Mouse (Mus musculus) liver, embryonic 11.5 days (tissue): ENCODE measurements around the gene Adamtsl4. TPM values are rescaled to one million over a fixed set of nuclear protein-coding genes. Genes with fewer than 3 reads are reported as not detected.
A peak's percentile ranks its signal among the peaks of the same experiment; 100 is the strongest.
"Not testable (repeated sequence)": the region's sequence is repeated elsewhere in the genome, so short reads cannot be mapped to it uniquely, and the experiment has no call there.

Experiments used
- ATAC-seq: fragments of 200-750 bp; cut with Nextera tagmentation; replicated peaks from 2 replicates; pipeline ENCODE4 v1.8.0; 2017; ENCODE audit warnings: moderate number of reproducible peaks, mild to moderate bottlenecking, moderate TSS enrichment, moderate library complexity; ENCODE audit not compliant: low FRiP score
- DNase-seq: peaks from one replicate; pipeline ENCODE4 v3.0.0-alpha.2; 2017; ENCODE audit warnings: low spot score
- H3K27ac ChIP-seq: fragments of 300-500 bp; sonication (generic); 2 replicates; pipeline ENCODE4 v1.5.1; 2014; ENCODE audit warnings: mild to moderate bottlenecking, low read depth, low read length, control low read depth
- H3K27me3 ChIP-seq: fragments of 300-500 bp; sonication (generic); replicated peaks from 2 replicates; pipeline ENCODE4 v1.6.1; 2014; ENCODE audit warnings: low read length, mixed read lengths; ENCODE audit not compliant: control insufficient read depth, insufficient read depth
- H3K36me3 ChIP-seq: fragments of 300-500 bp; sonication (generic); 2 replicates; pipeline ENCODE4 v1.6.1; 2014; ENCODE audit warnings: mild to moderate bottlenecking, low read length, moderate library complexity, mixed read lengths; ENCODE audit not compliant: control insufficient read depth, insufficient read depth
- H3K4me1 ChIP-seq: fragments of 300-500 bp; sonication (generic); replicated peaks from 2 replicates; pipeline ENCODE4 v1.6.1; 2014; ENCODE audit warnings: low read length, mixed read lengths; ENCODE audit not compliant: control insufficient read depth, insufficient read depth
- H3K4me2 ChIP-seq: fragments of 300-500 bp; sonication (generic); 2 replicates; pipeline ENCODE4 v1.6.1; 2014; ENCODE audit warnings: mild to moderate bottlenecking, control low read depth, moderate library complexity
- H3K4me3 ChIP-seq: fragments of 300-500 bp; sonication (generic); 2 replicates; pipeline ENCODE4 v1.5.1; 2014; ENCODE audit warnings: low read depth, low read length, control low read depth
- H3K9ac ChIP-seq: fragments of 300-500 bp; sonication (generic); 2 replicates; pipeline ENCODE4 v1.6.1; 2014; ENCODE audit warnings: low read depth, low read length, control low read depth
- H3K9me3 ChIP-seq: fragments of 300-500 bp; sonication (generic); 2 replicates; pipeline ENCODE4 v1.6.1; 2016; ENCODE audit warnings: low read length, inconsistent platforms, mixed read lengths; ENCODE audit not compliant: control insufficient read depth
- WGBS: fragments of 180-500 bp; shearing (Covaris S2); extraction: QIAGEN DNeasy Blood & Tissue Kit; methylation state at CpG from one replicate; pipeline ENCODE4 v1.1.7; 2014; 5-methylcytosine and 5-hydroxymethylcytosine counted together
- polyA plus RNA-seq: library from polyadenylated mRNA; unstranded; fragments of >200 nt; fragmentation: Nextera tagmentation; extraction: Ambion mirVana; gene quantifications from 2 replicates; pipeline ENCODE4 v1.2.1, GENCODE M21; 2014

The Adamtsl4 gene
- polyA plus RNA-seq, 1 experiment from 2014 or later: 1.2 TPM

GRCm38 (mm10) chr3:95657108-95657507 lies 30.6 kb downstream of the Adamtsl4 start:
- Histone ChIP-seq H3K27me3 (no peaks in the 10 kb centered on the region), H3K9ac (peak overlapping the region; percentile 14; the same call in 1 of the 2 replicates), H3K9me3 (no peaks in the 10 kb centered on the region), H3K27ac (no peak overlapping the region), H3K4me1 (peaks cover 35% of the 10 kb centered on the region), H3K4me3 (no peak overlapping the region), H3K4me2 (no peak overlapping the region), H3K36me3 (peaks cover 9% of the 10 kb centered on the region; the same call in 1 of the 2 replicates)
- ATAC-seq: no peak
- DNase-seq: no peak
- WGBS: 80% methylated on average over 3 of the region's 3 CpGs

- H3K4me1 ChIP-seq: peaks cover 20% of the 10 kb centered on the region
- H3K27me3 ChIP-seq: no peaks in the 10 kb centered on the region
- ATAC-seq (no peak), DNase-seq (no peak)
- no peak overlapping the region for H3K4me3 ChIP-seq
- no peak overlapping the region for H3K9ac ChIP-seq
- 86% methylated on average over 5 of the region's 5 CpGs for WGBS
- no peaks in the 10 kb centered on the region for H3K9me3 ChIP-seq
- no peak overlapping the region for H3K4me2 ChIP-seq
- 0 out of 2 replicates have a peak, but pooled peaks cover 4% of the 10 kb centered on the region for H3K36me3 ChIP-seq
- no peak overlapping the region; the same call in 1 of the 2 replicates for H3K27ac ChIP-seq
Observed at GRCm38 (mm10) chr3:95655437-95655836, 32.3 kb downstream of the Adamtsl4 start.

- peaks cover 18% of the 10 kb centered on the region for H3K4me1 ChIP-seq
- H3K36me3 ChIP-seq, DNase-seq, H3K4me2 ChIP-seq, H3K4me3 ChIP-seq, H3K27ac ChIP-seq, H3K27me3 ChIP-seq, H3K9me3 ChIP-seq, ATAC-seq, H3K9ac ChIP-seq: not testable (repeated sequence)
- 76% methylated on average over 3 of the region's 3 CpGs for WGBS
Observed at GRCm38 (mm10) chr3:95654371-95654770, 33.3 kb downstream of the Adamtsl4 start.

- no peaks in the 10 kb centered on the region for H3K27me3 ChIP-seq
- 40% methylated on average over 11 of the region's 11 CpGs for WGBS
- no peak for ATAC-seq
- H3K4me2 ChIP-seq: no peak overlapping the region
- no peak overlapping the region for H3K4me3 ChIP-seq
- no peak for DNase-seq
- peak overlapping the region; percentile 16 for H3K27ac ChIP-seq
- H3K36me3 ChIP-seq: no peaks in the 10 kb centered on the region
- H3K9ac ChIP-seq: peak overlapping the region; percentile 34; the same call in 1 of the 2 replicates
- H3K9me3 ChIP-seq: no peaks in the 10 kb centered on the region
- peaks cover 18% of the 10 kb centered on the region for H3K4me1 ChIP-seq
Observed at GRCm38 (mm10) chr3:95653473-95654034, 34.2 kb downstream of the Adamtsl4 start.

- DNase-seq (no peak), ATAC-seq (no peak)
- peaks cover 18% of the 10 kb centered on the region for H3K4me1 ChIP-seq
- 47% methylated on average over 6 of the region's 6 CpGs for WGBS
- H3K9me3 ChIP-seq: no peaks in the 10 kb centered on the region
- no peaks in the 10 kb centered on the region for H3K36me3 ChIP-seq
- H3K27ac ChIP-seq: no peak overlapping the region
- H3K27me3 ChIP-seq: no peaks in the 10 kb centered on the region
- no peak overlapping the region for H3K4me3 ChIP-seq
- no peak overlapping the region for H3K9ac ChIP-seq
- no peak overlapping the region for H3K4me2 ChIP-seq
Observed at GRCm38 (mm10) chr3:95652871-95653270, 34.8 kb downstream of the Adamtsl4 start.

GRCm38 (mm10) chr3:95652204-95652811 lies 35.4 kb downstream of the Adamtsl4 start:
- Histone ChIP-seq H3K9ac (no peak overlapping the region), H3K4me2 (no peak overlapping the region), H3K4me1 (peaks cover 14% of the 10 kb centered on the region; the same call in 1 of the 2 replicates), H3K36me3 (no peaks in the 10 kb centered on the region), H3K27me3 (no peaks in the 10 kb centered on the region), H3K9me3 (no peaks in the 10 kb centered on the region), H3K4me3 (no peak overlapping the region), H3K27ac (no peak overlapping the region)
- peak; percentile 32; the same call in 1 of the 2 replicates for ATAC-seq
- DNase-seq: no peak
- WGBS: 67% methylated on average over 7 of the region's 7 CpGs

GRCm38 (mm10) chr3:95651391-95652203 lies 36.1 kb downstream of the Adamtsl4 start:
- Histone ChIP-seq H3K4me1 (peaks cover 14% of the 10 kb centered on the region; the same call in 1 of the 2 replicates), H3K4me3 (no peak overlapping the region), H3K4me2 (no peak overlapping the region), H3K9me3 (no peaks in the 10 kb centered on the region), H3K9ac (no peak overlapping the region), H3K27me3 (no peaks in the 10 kb centered on the region), H3K27ac (peak overlapping the region; percentile 17; the same call in 1 of the 2 replicates), H3K36me3 (no peaks in the 10 kb centered on the region)
- DNase-seq (no peak), ATAC-seq (no peak)
- WGBS: 80% methylated on average over 16 of the region's 16 CpGs

GRCm38 (mm10) chr3:95651033-95651373 lies 36.7 kb downstream of the Adamtsl4 start:
- H3K9me3 ChIP-seq: no peaks in the 10 kb centered on the region
- H3K9ac ChIP-seq: no peak overlapping the region
- H3K4me2 ChIP-seq: no peak overlapping the region
- H3K36me3 ChIP-seq: no peaks in the 10 kb centered on the region
- ATAC-seq (no peak), DNase-seq (no peak)
- no peaks in the 10 kb centered on the region for H3K27me3 ChIP-seq
- H3K27ac ChIP-seq: peak overlapping the region; percentile 35; the same call in 1 of the 2 replicates
- no peak overlapping the region for H3K4me3 ChIP-seq
- 75% methylated on average over 3 of the region's 3 CpGs for WGBS
- peaks cover 14% of the 10 kb centered on the region; the same call in 1 of the 2 replicates for H3K4me1 ChIP-seq
